Mouse (Mus musculus) left cerebral cortex, adult 18-20 months (tissue): Measurements from ENCODE around the gene Zfp593. TPM values are rescaled to one million over a fixed set of nuclear protein-coding genes. Genes with fewer than 3 reads are reported as not detected.

Experiments used
- DNase-seq, 2 experiments: peaks; one replicate each; pipeline ENCODE4 v3.0.0; 2021 to 2022; ENCODE audit warnings: low spot score in 2 of 2, mixed read lengths in 1 of 2
- total RNA-seq, 2 experiments: library from RNA; stranded (reverse); gene quantifications; 2 replicates each; pipeline ENCODE4 v1.2.3; 2021

Gene Zfp593
- total RNA-seq, 2 experiments from 2014 or later: 11.6 to 12.2 TPM

- DNase-seq: no peak
These were observed 7.7 kb downstream of the Zfp593 start for GRCm38 (mm10) chr4:134237582-134238278.

DNA sequence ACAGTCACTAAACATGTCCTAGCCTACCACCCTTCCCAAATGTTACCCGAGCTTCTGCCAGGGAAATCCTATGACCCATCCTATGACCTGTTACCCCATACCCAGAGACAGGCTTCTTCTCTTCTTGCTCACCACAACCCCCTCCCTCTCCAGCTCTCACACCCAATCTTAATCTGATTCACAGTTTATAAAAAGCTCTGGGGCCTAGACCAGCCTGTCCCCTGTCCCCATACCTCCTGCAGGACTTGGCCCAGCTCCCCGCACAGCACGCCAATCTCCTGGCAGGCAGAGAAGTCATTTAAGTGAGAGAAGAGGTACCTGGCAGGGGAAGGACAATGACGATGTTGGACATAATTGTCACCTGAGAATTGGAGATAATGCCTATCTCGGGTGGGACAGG lies 10.5 kb downstream of the Zfp593 start:
- DNase-seq: no peak

DNA sequence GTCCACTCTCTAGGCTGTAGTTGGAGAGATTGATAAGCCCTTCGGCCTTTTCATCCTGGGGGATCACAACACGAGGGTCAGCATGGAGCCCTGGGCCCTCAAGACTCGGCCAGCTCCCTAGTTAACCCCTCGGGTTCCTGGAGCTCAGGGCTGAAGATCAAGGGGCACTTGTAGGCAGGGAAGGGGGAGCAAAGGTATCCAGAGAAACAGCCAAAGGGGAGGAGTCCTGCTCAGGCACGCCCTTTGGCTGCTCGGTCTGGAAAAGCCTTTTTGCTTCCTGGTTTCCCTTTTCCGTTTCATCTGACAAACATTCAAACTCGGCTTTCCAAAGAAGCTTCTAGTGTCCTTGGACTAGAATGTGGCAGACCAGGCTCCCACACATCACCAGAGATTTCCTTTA lies 15.0 kb downstream of the Zfp593 start:
- no peak for DNase-seq

DNA sequence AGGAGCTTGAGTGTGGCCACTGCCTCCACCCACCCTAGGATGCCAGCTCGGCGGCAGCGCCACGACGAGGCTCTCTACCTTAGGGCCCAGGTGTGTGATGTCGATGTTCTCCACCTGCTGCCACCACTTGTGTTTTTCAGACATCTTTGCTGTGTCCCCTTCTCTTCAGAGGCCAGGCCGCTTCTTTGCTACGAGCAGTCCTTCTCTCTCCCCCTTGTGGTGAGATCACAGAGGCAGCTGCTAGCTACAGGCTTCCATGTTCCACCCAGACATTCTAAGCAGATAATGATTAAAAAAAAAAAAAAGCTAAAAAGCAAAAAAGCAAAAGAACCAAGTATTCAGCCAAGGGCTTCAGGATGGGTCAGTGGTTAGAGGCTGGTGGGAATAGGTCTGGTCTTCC lies 18.2 kb downstream of the Zfp593 start, which contains the start of gene Catsper4:
Catsper4 (minus strand) TSS at position 190 of the 400 bp plus-strand sequence.
- no peak for DNase-seq

DNA sequence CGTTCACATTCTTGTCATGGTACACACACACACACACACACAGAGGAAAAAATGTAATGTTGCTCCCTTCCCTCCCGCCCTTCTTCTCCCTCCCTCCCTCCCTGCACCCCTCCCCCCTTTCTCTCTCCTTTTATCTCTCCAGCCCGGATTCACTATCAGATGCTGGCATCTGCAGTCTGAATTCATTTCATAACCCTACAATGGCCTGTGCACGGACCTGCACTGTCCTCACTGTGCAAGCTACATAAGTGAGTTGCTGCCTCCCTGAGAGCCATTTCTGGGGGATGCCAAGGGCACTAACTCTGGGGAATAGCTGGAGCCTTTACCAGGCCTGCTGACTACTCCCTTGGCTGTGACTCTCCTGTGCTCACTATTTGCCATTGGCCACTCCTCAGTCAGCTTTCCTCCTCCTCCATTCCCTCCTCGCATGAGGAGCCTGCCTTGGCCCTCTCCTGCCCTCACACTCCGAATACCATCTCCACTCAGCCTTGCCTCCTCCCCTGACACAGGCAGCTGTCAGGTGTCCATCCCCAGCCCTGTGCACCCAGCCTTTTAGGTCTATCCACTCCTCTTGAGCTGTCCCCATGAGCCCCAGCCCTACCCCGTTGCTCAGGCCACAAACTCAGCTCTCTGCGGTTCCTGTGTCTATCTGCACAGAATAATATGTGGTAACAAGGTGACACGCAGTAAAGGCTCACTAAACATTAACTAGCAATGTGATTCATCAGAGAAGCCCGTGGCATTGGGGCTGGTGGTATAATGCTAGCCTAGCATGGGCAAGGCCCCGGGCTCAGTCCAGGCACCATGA lies 22.4 kb downstream of the Zfp593 start:
- no peak for DNase-seq

DNA sequence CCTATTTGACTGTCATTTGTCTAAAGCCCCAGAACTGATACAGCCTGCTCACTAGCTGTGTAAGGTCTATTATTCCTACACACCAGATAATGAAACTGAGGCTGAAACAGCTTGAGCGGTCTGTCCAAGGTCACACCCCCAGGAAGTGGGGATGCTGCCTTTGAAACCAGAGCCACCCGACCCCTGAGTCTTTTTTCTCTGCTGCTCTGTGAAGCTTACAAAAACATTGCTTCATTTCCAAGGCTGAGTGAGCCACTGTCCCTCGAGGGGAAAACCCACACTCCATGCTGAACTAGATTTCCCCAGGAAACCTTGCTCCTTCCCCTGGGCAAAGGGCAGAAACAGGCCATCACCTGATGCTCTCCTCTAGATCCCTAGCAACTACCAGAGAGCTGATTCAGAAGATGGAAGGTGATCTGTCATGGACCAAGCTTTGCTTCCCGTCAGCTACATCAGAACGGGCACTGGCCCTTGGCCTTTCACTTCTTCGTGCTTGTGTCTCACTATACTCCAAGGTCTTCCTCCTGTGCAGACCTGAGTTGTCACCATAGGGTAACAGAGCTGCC lies 38.8 kb downstream of the Zfp593 start:
- no peak for DNase-seq

DNA sequence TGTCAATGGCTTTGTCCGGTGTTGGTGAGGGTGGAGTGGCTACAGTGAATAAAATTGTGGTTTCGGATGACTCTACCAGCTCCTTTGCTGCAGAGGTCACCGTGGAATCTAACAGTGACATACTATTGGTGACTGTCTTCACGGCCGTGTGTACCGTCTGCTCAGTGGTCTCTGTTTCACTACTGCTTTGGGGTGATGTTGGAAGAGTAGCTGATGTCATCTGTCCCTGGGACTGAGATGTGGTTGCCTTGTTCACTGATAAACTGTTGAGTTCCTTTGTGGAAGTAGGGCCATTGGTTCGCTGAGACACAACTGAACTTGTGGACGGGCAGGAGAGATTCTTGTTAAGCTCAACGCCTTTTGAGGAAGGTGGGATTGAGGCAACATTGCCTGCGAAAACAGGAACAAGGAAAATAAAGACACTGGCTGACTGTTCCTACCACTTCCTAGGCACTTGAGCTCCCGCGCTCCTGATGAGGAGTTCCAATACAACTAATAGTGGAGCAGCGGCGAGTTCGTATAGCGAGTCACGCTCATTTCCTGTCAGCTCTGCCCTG lies 42.0 kb downstream of the Zfp593 start:
- DNase-seq: no peak

DNA sequence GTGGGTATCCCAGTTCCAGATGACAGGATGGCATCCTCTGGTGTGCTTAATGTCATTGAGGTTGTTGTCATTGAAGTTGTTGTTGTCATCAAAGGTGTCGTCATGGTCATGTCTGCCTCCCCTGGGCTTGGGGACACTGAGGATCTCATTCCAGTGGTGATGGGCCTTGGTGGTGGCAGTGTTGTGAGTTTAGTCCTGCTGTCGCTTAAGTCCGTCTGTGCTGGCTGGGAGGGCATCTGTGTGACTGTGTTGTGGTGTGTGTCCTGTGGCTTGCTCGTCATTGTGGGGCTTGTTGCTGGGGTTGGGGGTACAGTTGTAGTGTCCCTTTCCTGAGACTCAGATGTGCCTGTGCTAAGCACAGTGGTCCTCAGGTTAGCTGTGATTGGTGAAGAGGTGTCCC lies 42.5 kb downstream of the Zfp593 start, which contains the start of gene Gm7534:
Gm7534 (minus strand) TSS at position 101 of the 400 bp plus-strand sequence.
- DNase-seq: no peak

GRCm38 (mm10) chr4:134199371-134199770 lies 46.0 kb downstream of the Zfp593 start:
- no peak for DNase-seq

Other genes with a start within 250 kb of the Zfp593 start
- gene Dhdds, start 244.7 kb downstream of the Zfp593 start, total RNA-seq: 10 to 100 TPM; 64.6 to 68.5 TPM
- gene Lin28a, start 226.8 kb downstream of the Zfp593 start, total RNA-seq: not detected
- gene Zfp683, start 191.8 kb downstream of the Zfp593 start, total RNA-seq: not detected
- gene Crybg2, start 184.8 kb downstream of the Zfp593 start, total RNA-seq: 1 to 10 TPM; 4.4 to 5.7 TPM
- gene Cd52, start 150.5 kb downstream of the Zfp593 start, total RNA-seq: 1 to 10 TPM; 2.7 to 4.1 TPM
- gene Ubxn11, start 143.0 kb downstream of the Zfp593 start, total RNA-seq: 10 to 100 TPM; 31.7 to 38.4 TPM
- 100 to 1,000 TPM; 200 to 222 TPM for gene Sh3bgrl3, start 116.8 kb downstream of the Zfp593 start, total RNA-seq
- 10 to 100 TPM; 17.1 to 17.6 TPM for gene Cep85, start 58.5 kb downstream of the Zfp593 start, total RNA-seq
- not detected for gene Gm7534, start 42.6 kb downstream of the Zfp593 start, total RNA-seq
- not detected for gene Catsper4, start 18.2 kb downstream of the Zfp593 start, total RNA-seq
- gene Cnksr1, start 7.2 kb downstream of the Zfp593 start, total RNA-seq: under 1 TPM; 0.54 to 0.81 TPM
- not detected for gene E130218I03Rik, start 1.9 kb downstream of the Zfp593 start, total RNA-seq
- gene Gm30191, start 1.3 kb upstream of the Zfp593 start, total RNA-seq: not detected
- gene Grrp1, start 8.5 kb upstream of the Zfp593 start, total RNA-seq: 1 to 10 TPM; 2.2 to 3.8 TPM
- gene Pdik1l, start 42.3 kb upstream of the Zfp593 start, total RNA-seq: 10 to 100 TPM; 18.7 to 24.4 TPM
- under 1 TPM; 0.30 to 0.35 TPM for gene Trim63, start 69.5 kb upstream of the Zfp593 start, total RNA-seq
- gene Slc30a2, start 97.6 kb upstream of the Zfp593 start, total RNA-seq: under 1 TPM in 1 of 2 experiments, not detected in 1; 0.40 TPM
- 10 to 100 TPM; 44.0 to 45.4 TPM for gene Extl1, start 138.3 kb upstream of the Zfp593 start, total RNA-seq
- gene Pafah2, start 150.7 kb upstream of the Zfp593 start, total RNA-seq: 1 to 10 TPM; 4.8 to 7.4 TPM
- 1,000 to 10,000 TPM; 1,034 to 1,073 TPM for gene Stmn1, start 222.7 kb upstream of the Zfp593 start, total RNA-seq